In the genomic region with DNA sequence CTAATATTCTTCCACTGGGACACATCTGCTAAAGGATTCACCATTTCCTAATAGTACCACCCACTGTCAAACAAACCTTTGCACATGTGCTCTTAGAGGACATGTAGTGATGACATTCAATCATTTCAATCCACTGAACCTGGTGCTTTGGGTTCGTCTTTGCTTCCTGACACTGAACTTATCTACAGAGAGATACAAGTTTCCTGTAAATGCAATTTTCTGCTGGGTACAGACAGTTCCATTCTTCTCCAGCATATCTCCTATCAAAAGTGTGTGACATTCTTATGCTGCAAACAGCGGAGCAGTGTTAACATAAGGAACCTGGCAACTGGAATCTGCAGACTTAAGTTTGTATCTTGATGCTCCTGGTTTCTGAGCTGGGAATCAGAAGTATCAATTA, we compare ENCODE assay signal across 28 mouse cellular contexts.
"Had no signal": no experiment of that assay in that cellular context is flagged by ENCODE, and none has a peak within 500 bp of the region (broad histone marks: within the 10 kb centered on the region; RNA-seq: fewer than 3 reads in every experiment).

No protein-coding gene starts in this region.

- H3K4me1 ChIP-seq: embryonic facial prominence, embryonic 10.5 days; embryonic facial prominence, embryonic 12.5 days; embryonic facial prominence, embryonic 13.5 days; embryonic facial prominence, embryonic 15.5 days; forebrain, embryonic 10.5 days; forebrain, embryonic 12.5 days had no signal

- H3K36me3 ChIP-seq: embryonic facial prominence, embryonic 10.5 days; embryonic facial prominence, embryonic 12.5 days; embryonic facial prominence, embryonic 13.5 days; embryonic facial prominence, embryonic 15.5 days; forebrain, embryonic 10.5 days; forebrain, embryonic 12.5 days; forebrain, embryonic 15.5 days had no signal

- H3K4me3 ChIP-seq: embryonic facial prominence, embryonic 10.5 days; embryonic facial prominence, embryonic 12.5 days; embryonic facial prominence, embryonic 13.5 days; embryonic facial prominence, embryonic 15.5 days; erythroblast, embryonic 14.5 days; forebrain, embryonic 10.5 days; forebrain, embryonic 12.5 days; forebrain, embryonic 13.5 days; forebrain, embryonic 15.5 days; gastrocnemius, adult 2 months had no signal

- DNase-seq: cerebellum, adult 2 months; cerebellum, adult 8-10 months; cerebellum, adult 9-10 months; cerebellum, adult 9-11 months; cerebellum, postnatal 10 days; cerebellum, postnatal 14 days; cerebellum, postnatal 25 days; cerebellum, postnatal 36 days; embryo, embryonic 11 days; forebrain, postnatal 0 days; gastrocnemius, adult 2 months; gastrocnemius, postnatal 10 days; gastrocnemius, postnatal 14 days; gastrocnemius, postnatal 25 days; gastrocnemius, postnatal 36 days; heart, adult 11 months; heart, adult 18-20 months had no signal

- H3K27ac ChIP-seq: embryonic facial prominence, embryonic 10.5 days; embryonic facial prominence, embryonic 12.5 days; embryonic facial prominence, embryonic 13.5 days; embryonic facial prominence, embryonic 15.5 days; forebrain, embryonic 10.5 days; forebrain, embryonic 12.5 days; forebrain, embryonic 13.5 days; forebrain, embryonic 15.5 days; gastrocnemius, adult 2 months had no signal

- H3K9ac ChIP-seq: embryonic facial prominence, embryonic 12.5 days; embryonic facial prominence, embryonic 13.5 days; embryonic facial prominence, embryonic 15.5 days; forebrain, embryonic 12.5 days; forebrain, embryonic 13.5 days; forebrain, embryonic 15.5 days; forebrain, postnatal 0 days had no signal

- H3K4me2 ChIP-seq: embryonic facial prominence, embryonic 12.5 days; embryonic facial prominence, embryonic 13.5 days; embryonic facial prominence, embryonic 15.5 days; forebrain, embryonic 12.5 days; forebrain, embryonic 13.5 days; forebrain, embryonic 15.5 days had no signal

- ATAC-seq: forebrain, embryonic 13.5 days; forebrain, embryonic 14.5 days; forebrain, embryonic 15.5 days; forebrain, embryonic 16.5 days; forebrain, postnatal 0 days had no signal

- H3K27me3 ChIP-seq: embryonic facial prominence, embryonic 12.5 days; embryonic facial prominence, embryonic 13.5 days; embryonic facial prominence, embryonic 15.5 days; forebrain, embryonic 12.5 days; forebrain, embryonic 13.5 days; forebrain, embryonic 15.5 days had no signal

- H3K9me3 ChIP-seq: embryonic facial prominence, embryonic 10.5 days; embryonic facial prominence, embryonic 12.5 days; embryonic facial prominence, embryonic 13.5 days; embryonic facial prominence, embryonic 15.5 days; forebrain, embryonic 10.5 days; forebrain, embryonic 12.5 days; forebrain, embryonic 13.5 days; forebrain, embryonic 15.5 days had no signal
